Mouse (Mus musculus) heart, postnatal 14 days (tissue): ENCODE measurements around the gene Matn1. TPM values are rescaled to one million over a fixed set of nuclear protein-coding genes. Genes with fewer than 3 reads are reported as not detected.

ENCODE experiments used
- DNase-seq, 2 experiments: peaks; one replicate each; pipeline ENCODE4 v3.0.0; 2021 to 2022
- intact Hi-C: fragments of 180-260 bp; cut with DNase I; formaldehyde crosslinking; loops from one replicate; pipeline ENCODE4 v1.15.1; 2025
- total RNA-seq, 2 experiments: library from RNA; stranded (reverse); gene quantifications; 2 replicates each; pipeline ENCODE4 v1.2.3; 2021

Gene Matn1
- total RNA-seq, 2 experiments from 2014 or later = not detected

DNA sequence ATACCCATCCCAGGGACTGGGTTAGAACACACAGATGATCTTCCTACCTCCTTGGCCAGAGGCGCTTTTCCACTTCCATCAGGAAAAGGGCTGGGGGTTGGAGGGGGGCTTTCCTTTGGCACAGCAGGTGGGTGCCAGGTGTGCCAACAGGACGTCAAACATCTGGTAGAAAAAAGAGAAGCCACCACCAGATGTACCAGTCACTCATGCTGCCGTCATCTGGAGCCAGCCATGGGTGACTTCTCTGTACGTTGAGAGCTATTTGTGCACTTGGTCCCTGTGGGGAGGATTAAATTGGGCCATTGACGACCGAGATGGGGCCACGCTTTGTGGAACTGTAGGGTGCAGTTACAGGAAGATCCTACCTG is 28.5 kb upstream of the Matn1 start:
- DNase-seq = no peak
- intact Hi-C loops = no loop called here

DNA sequence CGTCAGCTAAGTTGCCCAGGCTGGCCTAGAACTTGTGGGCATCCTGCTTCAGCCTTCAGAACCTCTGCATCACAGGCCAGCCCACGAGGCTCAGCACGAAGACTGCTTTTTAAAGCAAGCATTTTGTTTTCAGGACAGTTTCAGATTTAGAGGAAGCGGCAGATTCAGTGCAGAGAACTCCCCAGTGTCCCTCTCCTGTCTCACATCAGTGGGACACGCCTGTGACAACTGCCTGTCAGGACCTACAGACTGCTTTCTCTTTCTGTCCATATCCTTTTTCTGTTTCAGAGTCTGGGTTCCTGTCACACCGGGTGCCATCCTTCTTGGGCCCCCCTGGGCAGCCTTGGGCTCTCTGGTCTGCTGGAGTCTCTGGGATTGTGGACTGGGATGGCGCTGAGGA is 27.5 kb upstream of the Matn1 start:
- intact Hi-C loops = no loop called here
- no peak for DNase-seq

DNA sequence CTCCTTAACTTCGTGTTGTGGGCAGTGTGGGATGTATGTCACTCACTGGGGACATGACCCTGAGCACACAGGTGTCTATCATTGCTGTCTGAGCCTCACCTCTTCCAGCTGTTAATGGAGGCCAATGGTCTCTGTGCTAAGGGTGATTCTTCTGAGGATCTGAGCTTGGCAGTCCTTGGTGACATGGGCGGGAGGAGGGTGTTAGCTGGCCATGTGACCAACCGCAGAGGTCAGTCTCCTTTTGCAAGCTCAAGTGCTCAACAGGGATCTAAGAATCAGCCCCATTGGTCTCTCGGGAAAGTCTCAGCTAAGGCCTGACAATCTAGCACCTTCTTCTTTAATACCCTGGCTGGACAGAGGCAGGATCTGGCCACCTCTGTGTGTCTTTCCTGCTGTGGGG is 26.6 kb upstream of the Matn1 start:
- intact Hi-C loops = no loop called here
- no peak for DNase-seq

DNA sequence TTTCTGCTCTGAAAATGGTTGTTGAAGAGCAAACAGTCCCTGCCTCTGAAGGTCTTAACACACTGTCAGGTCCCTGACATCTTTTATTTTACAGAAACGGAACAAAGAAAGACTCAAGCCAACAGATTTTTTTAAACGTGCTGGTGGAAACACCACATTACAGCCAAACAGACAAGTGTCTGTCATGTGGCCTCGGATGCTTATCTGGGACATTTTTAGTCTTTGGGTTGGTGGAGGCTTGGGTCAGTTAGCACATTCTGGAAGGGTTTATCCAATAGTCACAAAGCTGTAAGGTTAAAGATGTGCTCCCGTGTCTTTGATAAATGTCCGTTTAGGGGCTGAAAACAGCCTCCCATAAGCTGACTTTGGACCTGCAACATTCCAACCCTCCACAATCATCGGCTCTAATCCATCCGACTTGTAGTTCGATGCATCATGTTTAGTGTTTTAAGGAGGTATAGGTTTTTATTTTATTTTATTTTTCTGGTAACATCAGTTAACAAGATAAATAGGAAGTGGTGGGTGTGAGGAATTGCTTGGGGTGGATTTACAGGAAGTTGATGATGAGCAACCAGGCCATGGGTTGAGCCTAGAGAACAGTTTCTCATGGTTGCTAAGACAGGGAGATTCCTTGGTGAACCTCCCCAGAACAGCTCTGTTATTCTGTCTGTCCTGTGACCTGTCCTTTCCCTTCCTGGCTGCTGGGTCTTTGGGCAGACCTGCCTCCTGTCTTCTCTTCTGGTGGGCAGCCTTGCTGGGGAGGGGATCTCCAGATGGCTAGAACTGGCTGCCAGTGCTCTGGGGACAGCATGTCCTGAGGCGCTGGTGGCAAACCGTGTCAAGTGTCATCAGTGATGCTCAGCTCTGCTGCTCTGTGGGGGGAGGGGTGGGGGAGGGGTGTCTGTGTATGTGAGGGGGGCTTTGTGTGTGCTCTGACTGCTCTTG is 25.1 kb upstream of the Matn1 start:
- no peak for DNase-seq
- intact Hi-C loops = no loop called here

DNA sequence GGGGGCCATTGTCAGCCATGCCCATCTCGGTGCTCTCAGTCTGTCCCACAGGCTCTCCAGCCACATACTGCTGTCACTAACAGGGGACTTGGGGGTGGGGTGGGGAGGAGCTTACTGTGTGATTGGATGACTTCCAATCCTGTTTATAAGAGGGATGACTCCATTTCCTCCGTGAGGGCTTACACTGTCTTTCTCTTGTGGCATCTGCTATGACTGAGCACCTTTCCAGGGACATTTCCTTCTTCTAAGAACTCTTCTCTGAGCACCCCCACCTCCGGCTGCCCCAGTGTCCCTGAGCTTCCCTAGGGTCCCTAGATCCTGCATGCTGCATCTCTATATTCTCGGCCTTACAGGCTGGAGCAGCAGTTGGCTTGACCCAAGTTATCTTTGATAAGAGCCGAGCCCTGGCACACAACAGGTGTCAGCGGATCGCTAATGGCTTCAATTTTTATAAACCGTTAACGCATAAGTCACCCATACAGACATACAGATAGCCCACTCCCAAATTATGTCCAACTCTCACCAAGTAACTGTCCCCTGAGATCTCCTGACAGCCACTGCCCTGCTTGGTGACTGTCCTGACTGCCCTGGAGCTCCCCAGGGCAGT is 24.3 kb upstream of the Matn1 start:
- DNase-seq = no peak

DNA sequence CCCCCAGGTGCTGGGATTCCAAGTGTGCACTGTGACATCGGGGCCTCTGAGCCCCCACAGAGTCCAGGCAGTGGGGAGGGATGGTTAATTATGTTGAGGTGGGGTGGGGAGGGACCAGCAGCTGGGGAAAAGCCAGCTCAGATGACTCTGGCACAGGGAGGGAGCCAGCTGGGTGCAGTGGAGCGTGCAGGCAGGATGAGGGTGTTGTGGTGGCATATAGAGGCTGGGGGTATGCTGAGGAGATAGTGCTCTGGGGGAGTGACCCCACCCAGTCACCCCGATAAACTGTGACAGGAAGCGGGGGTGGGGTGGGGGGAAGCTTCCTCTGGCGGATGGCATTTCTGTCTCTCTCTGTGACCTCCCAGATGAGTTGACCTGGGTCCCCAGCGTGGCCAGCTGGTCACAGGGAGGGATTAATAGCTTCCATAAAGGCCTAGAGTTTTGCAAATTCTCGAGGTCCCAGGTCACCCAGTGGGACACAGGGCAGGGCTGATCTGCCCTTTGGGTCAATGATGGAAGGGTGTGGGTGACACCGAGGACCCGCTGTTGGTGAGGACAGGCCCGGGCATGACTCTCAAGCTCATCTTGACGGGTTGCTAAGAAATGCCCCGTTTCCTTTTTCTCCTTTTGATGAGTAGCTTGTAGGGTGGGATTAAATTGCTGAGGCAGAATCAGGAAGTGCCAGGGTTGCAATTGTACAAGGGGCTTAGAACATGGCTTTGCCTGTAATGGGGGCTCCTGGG is 23.1 kb upstream of the Matn1 start:
- intact Hi-C loops = no loop called here

More for the DNA sequence above, 24.3 kb upstream of the Matn1 start:
- intact Hi-C loops = no loop called here

DNA sequence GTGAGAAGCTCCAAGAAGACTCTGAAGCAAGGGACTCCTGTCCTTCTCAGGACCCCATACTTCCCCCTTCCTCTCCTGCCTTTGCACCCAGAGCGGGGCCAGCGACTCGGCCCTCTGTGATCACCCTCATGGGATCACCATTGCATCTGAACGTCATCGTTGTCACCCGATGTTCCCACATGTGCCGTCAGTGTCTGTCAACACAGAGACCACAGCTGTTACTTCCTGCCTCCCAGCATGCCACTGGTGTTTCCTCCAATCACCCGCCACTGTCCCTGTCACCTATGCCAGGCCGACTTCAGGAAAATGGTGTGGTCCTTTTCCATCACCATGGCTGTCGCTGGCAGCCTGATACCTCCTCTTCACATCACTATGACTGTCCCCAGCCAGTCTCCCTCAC is 22.2 kb upstream of the Matn1 start:
- no peak for DNase-seq
- intact Hi-C loops = no loop called here

More for the DNA sequence above, 23.1 kb upstream of the Matn1 start:
- DNase-seq = no peak

DNA sequence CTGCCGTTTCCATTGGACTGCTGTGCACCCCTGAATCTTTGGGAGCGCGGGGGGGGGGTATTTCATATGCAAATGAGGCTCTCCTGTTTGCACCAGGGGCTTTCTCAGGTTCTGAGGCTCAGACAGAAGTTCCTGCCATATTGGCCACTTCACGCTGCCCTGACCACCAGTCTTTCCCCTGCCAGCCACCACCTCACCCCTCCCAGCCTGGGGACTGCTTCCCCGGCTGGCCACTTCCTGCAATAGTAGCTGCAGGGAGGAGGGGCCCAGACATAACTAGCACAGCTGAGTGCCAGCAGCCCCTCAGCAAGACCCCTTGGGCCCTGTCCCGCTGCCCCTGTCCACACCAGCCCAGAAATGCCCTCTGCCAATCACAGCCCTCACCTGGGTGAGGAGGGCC is 17.9 kb upstream of the Matn1 start:
- intact Hi-C loops = no loop called here
- DNase-seq = no peak

DNA sequence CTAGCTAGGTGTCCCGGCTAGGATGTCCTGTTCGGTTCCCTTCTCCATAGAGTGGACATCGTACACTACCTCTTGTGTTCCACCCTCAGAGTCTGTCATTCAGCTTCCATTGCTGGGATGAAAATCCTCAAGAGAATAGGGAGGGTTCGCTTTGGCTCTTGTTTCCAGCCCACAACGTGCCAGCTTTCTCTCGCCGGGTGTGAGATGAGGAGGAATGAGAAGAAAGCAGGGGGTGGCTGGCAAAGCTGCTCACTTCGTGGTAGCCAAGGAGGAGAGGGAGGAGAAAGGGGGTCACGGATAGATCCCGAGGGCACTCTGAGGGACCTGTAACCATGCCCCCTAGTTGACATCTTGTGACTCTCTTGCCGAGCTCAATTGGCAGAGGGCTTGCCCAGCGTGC is 16.4 kb upstream of the Matn1 start:
- no peak for DNase-seq
- intact Hi-C loops = no loop called here

DNA sequence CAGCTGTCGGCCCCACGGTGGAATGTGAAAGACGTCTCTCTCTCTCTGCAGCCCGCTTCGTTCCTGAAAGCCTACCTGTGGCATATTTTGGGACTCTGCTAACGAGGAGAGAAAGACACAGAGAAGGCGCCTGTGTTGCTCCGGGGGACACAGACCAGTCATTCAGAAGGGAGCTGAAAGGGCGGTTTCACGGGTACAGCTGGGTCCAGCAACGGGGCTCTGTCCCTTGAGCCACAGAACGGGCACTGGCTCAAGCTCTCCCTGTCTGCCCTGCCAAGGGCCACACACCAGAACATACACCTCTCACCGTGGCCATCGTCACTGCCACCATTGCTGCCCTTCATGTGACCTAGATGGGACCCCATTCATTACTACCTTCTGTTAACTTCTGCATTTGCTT is 1.5 kb upstream of the Matn1 start:
- no peak for DNase-seq
- intact Hi-C loops = no loop called here

DNA sequence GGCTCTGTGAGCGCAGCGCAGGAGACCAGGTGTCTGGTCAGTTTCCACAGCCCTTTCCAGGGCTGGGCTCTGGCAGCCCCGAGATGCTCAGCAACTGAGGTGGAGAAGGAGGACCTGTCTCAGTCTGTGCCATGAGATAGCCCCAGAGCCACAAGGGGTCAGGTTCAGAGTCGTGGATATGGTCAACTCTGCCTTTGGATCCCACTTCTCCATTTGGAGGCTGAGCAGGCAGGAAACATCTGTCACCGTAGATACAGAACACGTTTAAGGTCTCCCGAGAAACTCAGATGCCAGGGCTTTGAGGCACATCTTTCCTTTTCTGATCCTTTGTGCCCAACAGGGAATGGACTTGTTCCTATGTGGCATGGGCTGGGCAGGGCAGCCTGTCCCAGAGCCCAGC is 594 bp downstream of the Matn1 start:
- no peak for DNase-seq
- intact Hi-C loops = loop anchor here (1.0 kb wide), 1 partner anchor 46 kb away; no protein-coding TSS in a partner anchor

DNA sequence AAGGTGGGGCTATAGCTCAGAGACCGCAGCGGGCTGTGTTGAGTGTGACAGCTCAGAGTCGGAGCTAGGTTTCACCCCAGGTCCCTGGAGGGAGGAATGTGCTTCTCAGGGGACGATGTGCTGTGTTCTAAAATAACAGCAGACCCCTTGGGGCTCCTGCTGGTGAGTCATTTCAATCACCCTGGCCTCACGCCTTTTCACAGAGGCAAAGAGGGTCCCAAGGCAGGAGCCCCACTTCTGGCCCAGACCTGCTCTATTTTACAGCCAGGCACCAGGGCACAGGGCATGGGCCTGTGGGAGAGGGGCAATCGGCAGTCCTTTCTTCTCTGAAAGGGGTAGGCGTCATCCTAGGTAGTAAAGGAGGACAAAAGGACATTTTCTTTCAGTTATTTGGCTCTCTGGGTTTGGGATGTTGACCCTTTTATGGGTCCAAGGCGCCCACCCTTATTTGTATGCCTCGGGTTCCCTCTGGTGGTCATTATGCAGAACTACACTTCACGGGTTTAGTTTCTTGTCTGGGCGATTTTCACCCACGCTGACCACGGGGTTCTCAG is 3.0 kb downstream of the Matn1 start:
- intact Hi-C loops = loop anchor here (1.0 to 2.0 kb wide), 2 partner anchors 51 to 156 kb away; no protein-coding TSS in a partner anchor
- DNase-seq = peak in 1 of 2 experiments; percentile 39

DNA sequence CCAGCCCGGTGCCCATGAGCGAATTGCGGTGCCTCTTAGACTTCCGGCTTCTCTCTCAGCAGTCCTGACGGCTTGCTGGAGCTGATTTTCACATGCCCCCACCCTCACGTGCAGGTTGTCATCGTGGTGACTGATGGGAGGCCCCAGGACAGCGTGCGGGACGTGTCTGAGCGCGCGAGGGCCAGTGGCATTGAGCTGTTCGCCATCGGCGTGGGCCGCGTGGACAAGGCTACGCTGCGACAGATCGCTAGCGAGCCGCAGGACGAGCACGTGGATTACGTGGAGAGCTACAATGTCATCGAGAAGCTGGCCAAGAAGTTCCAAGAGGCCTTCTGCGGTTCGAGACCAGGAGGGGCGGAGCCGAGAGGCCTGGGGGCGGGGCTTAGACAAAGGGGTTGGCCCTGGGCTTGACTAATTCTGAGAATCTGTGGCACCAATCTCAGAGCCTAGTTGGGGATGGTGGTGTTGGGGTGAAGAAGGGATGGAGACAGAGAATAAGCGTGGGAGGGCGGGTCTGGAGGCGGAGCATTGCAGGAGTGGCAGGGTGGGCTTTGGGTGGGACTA is 5.7 kb downstream of the Matn1 start:
- no peak for DNase-seq
- intact Hi-C loops = no loop called here

DNA sequence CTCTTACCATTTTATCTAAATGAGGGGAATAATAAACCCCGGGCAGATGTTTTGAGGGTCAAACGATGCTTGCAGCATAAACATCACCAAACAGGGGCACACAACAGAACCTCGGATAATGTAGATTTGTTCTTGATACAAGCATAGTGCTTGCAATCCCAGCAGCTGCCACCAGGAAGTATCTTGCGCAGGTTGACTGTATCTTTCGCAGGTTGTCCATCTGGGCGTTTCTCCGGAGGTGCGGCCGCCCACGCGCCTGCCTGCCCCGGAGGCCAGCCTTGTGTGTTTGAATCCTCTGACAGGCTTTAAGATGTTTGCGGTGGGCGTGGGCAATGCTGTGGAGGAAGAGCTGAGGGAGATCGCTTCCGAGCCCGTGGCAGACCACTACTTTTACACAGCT is 8.3 kb downstream of the Matn1 start:
- peak in 1 of 2 experiments; percentile 15 for DNase-seq
- intact Hi-C loops = no loop called here

DNA sequence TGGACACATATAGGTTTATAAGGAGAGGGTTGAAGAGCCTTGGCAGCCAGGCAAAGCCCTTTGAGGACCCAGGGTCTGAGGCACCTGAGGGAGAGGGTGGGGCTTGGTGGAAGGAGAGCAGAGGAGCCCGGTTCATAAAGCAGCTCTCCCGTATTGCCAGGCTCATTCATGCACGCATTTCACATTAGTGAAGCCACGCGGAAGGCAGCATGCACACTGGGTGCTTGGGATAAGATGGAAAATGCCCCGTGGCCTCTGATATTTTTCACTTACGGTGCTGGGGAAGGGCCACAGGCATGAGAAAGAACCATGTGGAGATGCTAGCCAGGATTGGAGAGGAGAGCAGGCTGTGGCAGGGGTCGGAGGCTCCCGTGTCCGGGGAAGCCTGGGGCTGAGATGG is 13.0 kb downstream of the Matn1 start:
- DNase-seq = no peak
- intact Hi-C loops = no loop called here

DNA sequence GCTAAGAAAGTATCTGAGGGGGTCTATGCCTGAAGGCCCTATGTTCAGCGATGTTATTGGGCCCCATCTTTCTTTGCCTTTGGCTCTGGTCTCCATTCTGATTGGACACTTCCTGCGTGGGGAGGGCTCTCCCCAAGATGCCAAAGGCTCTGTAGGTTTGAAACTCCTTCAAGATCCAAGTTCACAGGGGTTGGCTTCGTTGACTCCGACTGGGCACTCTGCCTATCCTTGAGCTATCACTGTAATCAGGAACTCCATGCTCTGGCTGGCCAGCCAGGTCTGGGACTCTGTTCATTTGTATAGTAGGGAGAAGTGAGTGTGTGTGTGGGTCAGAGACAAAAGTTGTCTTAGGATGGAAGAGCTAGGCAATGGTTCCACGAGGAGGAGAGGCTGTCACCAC is 14.6 kb downstream of the Matn1 start:
- DNase-seq = no peak
- intact Hi-C loops = no loop called here

DNA sequence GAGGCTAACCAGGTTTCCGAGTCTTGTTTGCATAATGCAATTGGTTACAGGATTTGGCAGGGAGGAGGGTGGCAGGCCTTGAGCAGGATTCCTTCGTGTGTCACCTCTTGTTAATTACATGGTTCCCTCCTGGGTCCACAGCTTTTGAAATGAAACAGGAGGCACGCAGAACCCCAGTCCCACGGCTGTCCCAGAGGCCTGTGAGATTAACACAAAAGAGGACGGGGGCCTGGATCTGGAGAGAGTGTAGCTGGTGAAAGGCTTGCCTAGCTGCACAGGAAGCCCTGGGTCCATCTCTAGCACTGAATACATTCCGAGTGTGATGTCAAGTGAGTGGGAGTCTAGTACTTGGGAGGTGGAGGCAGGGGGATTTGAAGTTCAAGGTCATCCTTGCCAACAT is 15.5 kb downstream of the Matn1 start:
- intact Hi-C loops = loop anchor here (1.0 to 5.0 kb wide), 6 partner anchors 218 to 879 kb away; partner anchors contain the start of gene Ptpru
- DNase-seq = no peak

DNA sequence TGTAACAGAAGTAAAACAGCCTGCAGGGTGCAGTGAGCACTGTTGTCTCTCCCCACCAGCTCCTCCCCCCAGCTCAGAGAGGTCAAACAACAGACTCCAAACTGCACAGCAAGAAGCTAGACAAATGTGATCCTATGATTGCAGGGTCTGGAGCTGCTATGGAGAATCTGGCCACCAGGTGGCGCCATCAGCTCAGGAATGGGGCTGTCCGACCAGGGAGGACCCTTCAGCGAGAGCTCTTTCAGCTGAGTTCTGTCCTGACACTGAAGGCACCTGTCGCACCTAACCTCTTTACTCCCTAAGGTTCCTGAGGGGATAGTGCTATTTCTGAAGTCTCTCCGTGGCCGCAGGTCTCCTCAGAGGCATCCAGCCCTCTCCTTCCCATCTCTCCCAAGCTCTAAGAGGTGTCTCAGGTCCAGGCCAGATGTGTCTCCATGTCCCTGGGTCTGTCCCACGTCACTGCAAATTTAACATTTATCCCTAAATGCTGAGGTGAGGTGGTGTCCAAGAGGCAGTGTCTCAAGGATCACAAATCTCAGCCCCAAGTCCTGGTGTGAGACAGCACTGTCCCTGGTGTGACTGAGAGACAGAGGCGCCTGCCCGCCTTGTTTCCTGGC is 16.0 kb downstream of the Matn1 start:
- DNase-seq = peak; percentile 87 to 92
- intact Hi-C loops = loop anchor here (1.0 to 5.0 kb wide), 6 partner anchors 217 to 878 kb away; partner anchors contain the start of gene Ptpru

DNA sequence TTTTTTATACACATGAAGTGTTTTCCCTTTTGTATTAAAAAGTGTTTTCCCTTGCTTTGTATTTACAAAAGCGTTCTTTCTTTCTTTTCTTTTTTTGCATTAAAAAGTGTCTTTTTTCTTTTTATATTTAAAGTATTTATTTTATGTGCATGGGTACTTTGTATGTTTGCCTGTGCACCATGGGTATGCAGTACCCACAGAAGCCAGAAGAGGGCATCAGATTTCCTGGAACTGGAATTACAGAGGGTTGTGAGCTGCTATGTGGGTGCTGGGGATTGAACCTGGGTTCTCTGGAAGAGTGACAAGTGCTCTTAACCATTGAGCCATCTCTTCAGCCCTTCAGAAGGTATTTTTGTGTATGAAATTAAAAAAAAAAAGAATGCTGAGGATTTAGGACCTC is 27.1 kb downstream of the Matn1 start:
- DNase-seq = no peak
- intact Hi-C loops = no loop called here

DNA sequence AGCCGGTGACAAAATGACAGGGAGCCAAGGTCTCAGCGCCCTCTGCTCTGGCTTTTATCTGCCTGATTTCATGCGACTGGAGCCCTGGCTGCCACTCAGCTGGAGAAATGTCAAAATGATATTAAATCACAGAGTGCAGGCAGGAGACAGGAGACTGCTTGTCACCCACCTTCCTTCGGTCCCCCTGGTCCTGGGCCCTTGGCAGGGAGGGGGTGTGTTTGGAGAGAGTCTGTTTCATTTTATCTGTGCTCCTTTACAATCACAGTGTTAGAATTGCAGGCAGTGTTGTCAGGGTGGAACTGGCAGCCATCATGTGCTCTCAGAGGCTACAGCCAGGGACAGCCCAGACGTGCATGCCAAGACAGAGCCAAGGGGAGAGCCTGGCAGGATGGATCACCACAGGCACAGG is 28.2 kb downstream of the Matn1 start:
- DNase-seq = peak; percentile 51 to 72
- intact Hi-C loops = no loop called here
